Mouse (Mus musculus): ENCODE measurements at regions not wholly inside any gene's neighbourhood (a gene's known extent, or its start where the extent isn't known, plus 50 kb on each side); places are given as distances from the start of the nearest gene placed in this dataset.

GRCm38 (mm10) chr9:9290767-9291166 lies 51.9 kb upstream of the Arhgap42 start:
- Histone ChIP-seq H3K9ac (ENCODE audit: insufficient read depth, low read depth) (no peak overlapping the region), H3K4me3 (replicated peaks in 1 of 3; ENCODE audit: low read depth in 2 of 3, low read length in 2 of 3, poor library complexity in 1 of 3) (no peak overlapping the region), H3K4me2 (ENCODE audit: insufficient read depth, low read depth, poor library complexity, severe bottlenecking) (no peak overlapping the region), H3K36me3 (replicated peaks in 1 of 2; ENCODE audit: control insufficient read depth in 1 of 2, insufficient read depth in 1 of 2, low read length in 1 of 2) (no peaks in the 10 kb centered on the region), H3K27ac (ENCODE audit: insufficient read depth, low read depth) (no peak overlapping the region), H3K79me2 (replicated peaks; ENCODE audit: control insufficient read depth, extremely low read depth, insufficient read depth, poor library complexity, severe bottlenecking) (no peaks in the 10 kb centered on the region), H3K27me3 (replicated peaks) (no peaks in the 10 kb centered on the region), H3K4me1 (ENCODE audit: control insufficient read depth in 1 of 2, insufficient read depth in 2 of 2) (no peaks in the 10 kb centered on the region), H3K9me3 (replicated peaks; ENCODE audit: low read length) (peaks cover 20% of the 10 kb centered on the region)
- dilution Hi-C loops (cut with MboI; ENCODE audit: extremely low pct_ligation_motif_present, extremely low pct_unique_long_range_greater_than_20kb, low sequenced_read_pairs): no loop called here
- in situ Hi-C loops (cut with MboI; ENCODE audit: low pct_ligation_motif_present, low pct_unique_long_range_greater_than_20kb, low sequenced_read_pairs): no loop called here
- TF ChIP-seq POLR2AphosphoS2 (IDR thresholded peaks at IDR 0.05; ENCODE audit: low read depth, low read length) (no peak), CHD1 (IDR thresholded peaks at IDR 0.05; ENCODE audit: low read depth, low read length) (no peak), USF2 (conservative IDR thresholded peaks at IDR 0.05; ENCODE audit: low read depth, low read length) (no peak), MXI1 (IDR thresholded peaks at IDR 0.05; ENCODE audit: low read depth, low read length) (no peak), IRF4 (IDR thresholded peaks at IDR 0.05; ENCODE audit: low read depth, low read length) (no peak), ETS1 (conservative IDR thresholded peaks at IDR 0.05; ENCODE audit: low read depth, low read length) (no peak), UBTF (IDR thresholded peaks at IDR 0.05; ENCODE audit: low read depth, low read length) (no peak), HCFC1 (IDR thresholded peaks at IDR 0.05; ENCODE audit: low read depth, low read length) (no peak), ELF1 (IDR thresholded peaks at IDR 0.05; ENCODE audit: low read depth, low read length) (no peak), MAFK (IDR thresholded peaks at IDR 0.05; ENCODE audit: insufficient replicate concordance, low read length) (no peak)
- no peak for DNase-seq (ENCODE audit: extremely low read depth)

DNA sequence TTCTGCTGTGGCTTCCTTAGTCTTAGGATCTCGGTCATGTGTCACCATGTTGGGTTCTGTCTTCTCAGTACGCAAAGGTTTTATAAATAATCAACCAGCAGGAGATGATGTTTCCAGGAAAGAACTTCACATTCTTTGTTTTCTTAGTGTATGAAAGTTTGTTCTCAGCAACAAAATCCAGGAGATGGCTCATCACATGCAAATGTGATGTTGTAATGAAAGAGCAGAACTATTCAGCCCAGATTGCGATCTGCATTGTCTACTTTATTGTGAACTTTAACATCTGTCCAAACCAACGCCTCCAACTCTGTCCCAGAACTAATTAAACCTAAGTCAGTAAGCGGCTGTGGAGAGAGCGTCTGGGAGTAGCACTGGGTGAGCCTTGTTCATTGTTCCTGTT lies 50.7 kb upstream of the Arhgap42 start:
- DNase-seq (ENCODE audit: extremely low read depth): no peak
- dilution Hi-C loops (cut with MboI; ENCODE audit: extremely low pct_ligation_motif_present, extremely low pct_unique_long_range_greater_than_20kb, low sequenced_read_pairs) (no loop called here), in situ Hi-C loops (cut with MboI; ENCODE audit: low pct_ligation_motif_present, low pct_unique_long_range_greater_than_20kb, low sequenced_read_pairs) (no loop called here)
- Histone ChIP-seq H3K9me3 (replicated peaks; ENCODE audit: low read length) (peaks cover 20% of the 10 kb centered on the region), H3K4me3 (replicated peaks in 1 of 3; ENCODE audit: low read depth in 2 of 3, low read length in 2 of 3, poor library complexity in 1 of 3) (no peak overlapping the region), H3K4me1 (ENCODE audit: control insufficient read depth in 1 of 2, insufficient read depth in 2 of 2) (no peaks in the 10 kb centered on the region), H3K27ac (ENCODE audit: insufficient read depth, low read depth) (no peak overlapping the region), H3K4me2 (ENCODE audit: insufficient read depth, low read depth, poor library complexity, severe bottlenecking) (no peak overlapping the region), H3K79me2 (replicated peaks; ENCODE audit: control insufficient read depth, extremely low read depth, insufficient read depth, poor library complexity, severe bottlenecking) (no peaks in the 10 kb centered on the region), H3K9ac (ENCODE audit: insufficient read depth, low read depth) (no peak overlapping the region), H3K27me3 (replicated peaks) (no peaks in the 10 kb centered on the region), H3K36me3 (replicated peaks in 1 of 2; ENCODE audit: control insufficient read depth in 1 of 2, insufficient read depth in 1 of 2, low read length in 1 of 2) (no peaks in the 10 kb centered on the region)
- TF ChIP-seq ZMIZ1 (IDR thresholded peaks at IDR 0.05; ENCODE audit: low read depth, low read length) (no peak), CHD2 (IDR thresholded peaks at IDR 0.05; ENCODE audit: low read length) (no peak), SMC3 (IDR thresholded peaks at IDR 0.05; ENCODE audit: low read depth, low read length) (no peak), EP300 (IDR thresholded peaks at IDR 0.05; ENCODE audit: low read length) (no peak), CHD1 (IDR thresholded peaks at IDR 0.05; ENCODE audit: low read depth, low read length) (no peak), UBTF (IDR thresholded peaks at IDR 0.05; ENCODE audit: low read depth, low read length) (no peak), CTCF (conservative IDR thresholded peaks at IDR 0.05 in 1 of 2, IDR thresholded peaks at IDR 0.05 in 1 of 2; ENCODE audit: low read depth in 2 of 2, low read length in 2 of 2) (no peak), PAX5 (IDR thresholded peaks at IDR 0.05; ENCODE audit: low read length) (no peak), MAX (IDR thresholded peaks at IDR 0.05; ENCODE audit: low read length) (no peak), POLR2AphosphoS2 (IDR thresholded peaks at IDR 0.05; ENCODE audit: low read depth, low read length) (no peak), HCFC1 (IDR thresholded peaks at IDR 0.05; ENCODE audit: low read depth, low read length) (no peak), USF2 (conservative IDR thresholded peaks at IDR 0.05; ENCODE audit: low read depth, low read length) (no peak)
